Mouse (Mus musculus) hindbrain, postnatal 0 days (tissue): ENCODE results near the gene Stag1. TPM values are rescaled to one million over a fixed set of nuclear protein-coding genes. Genes with fewer than 3 reads are reported as not detected.

Experiments used
- ATAC-seq: fragments of 200-750 bp; cut with Nextera tagmentation; 2 replicates; pipeline ENCODE4 v1.8.0; 2017; ENCODE audit warnings: mild to moderate bottlenecking, moderate TSS enrichment, moderate library complexity
- DNase-seq: peaks from one replicate; pipeline ENCODE4 v3.0.0-alpha.2; 2015; ENCODE audit warnings: low spot score
- H3K27ac ChIP-seq: fragments of 300-500 bp; sonication (generic); 2 replicates; pipeline ENCODE4 v1.5.1; 2014; ENCODE audit warnings: mild to moderate bottlenecking
- H3K27me3 ChIP-seq: fragments of 300-500 bp; sonication (generic); 2 replicates; pipeline ENCODE4 v1.6.1; 2014; ENCODE audit warnings: low read length, mixed read lengths; ENCODE audit not compliant: insufficient read depth
- H3K36me3 ChIP-seq: fragments of 300-500 bp; sonication (generic); 2 replicates; pipeline ENCODE4 v1.6.1; 2014; ENCODE audit warnings: low read length, mixed read lengths; ENCODE audit not compliant: insufficient read depth
- H3K4me1 ChIP-seq: fragments of 300-500 bp; sonication (generic); 2 replicates; pipeline ENCODE4 v1.6.1; 2014; ENCODE audit warnings: antibody characterized with exemption, low read length, mixed read lengths; ENCODE audit not compliant: insufficient read depth
- H3K4me2 ChIP-seq: fragments of 300-500 bp; sonication (generic); 2 replicates; pipeline ENCODE4 v1.6.1; 2014; ENCODE audit warnings: low read depth, mild to moderate bottlenecking, low read length, moderate library complexity, mixed read lengths
- H3K4me3 ChIP-seq: fragments of 300-500 bp; sonication (generic); 2 replicates; pipeline ENCODE4 v1.5.1; 2014; ENCODE audit warnings: low read length
- H3K9ac ChIP-seq: fragments of 300-500 bp; sonication (generic); replicated peaks from 2 replicates; pipeline ENCODE4 v1.6.1; 2014; ENCODE audit warnings: mild to moderate bottlenecking, low read length, moderate library complexity, mixed read lengths
- H3K9me3 ChIP-seq: fragments of 300-500 bp; sonication (generic); 2 replicates; pipeline ENCODE4 v1.6.1; 2016; ENCODE audit warnings: low read length, mixed read lengths
- CTCF ChIP-seq: IDR thresholded peaks from 2 replicates; pipeline ENCODE4 v1.5.1; 2016; ENCODE audit warnings: antibody characterized with exemption, control low read depth, low read depth
- WGBS: fragments of 180-500 bp; shearing (Covaris S2); extraction: QIAGEN DNeasy Blood & Tissue Kit; methylation state at CpG from one replicate; pipeline ENCODE4 v1.1.7; 2014; 5-methylcytosine and 5-hydroxymethylcytosine counted together
- polyA plus RNA-seq: library from polyadenylated mRNA; unstranded; fragments of >200 nt; fragmentation: Nextera tagmentation; extraction: Ambion mirVana; gene quantifications from 2 replicates; pipeline ENCODE4 v1.2.1, GENCODE M21; 2015
- total RNA-seq: library from RNA; depleted of rRNA; stranded (reverse); fragments of >200 nt; gene quantifications from 2 replicates; pipeline ENCODE4 v1.2.3, GENCODE M21; 2014

The Stag1 gene
- total and polyA plus RNA-seq, 2 experiments from 2014 or later, result 26.1 to 33.9 TPM

GRCm38 (mm10) chr9:100663473-100664134, 66.0 kb downstream of the Stag1 start:
- Histone ChIP-seq H3K4me2 (no peak overlapping the region), H3K36me3 (no peaks in the 10 kb centered on the region), H3K27me3 (no peaks in the 10 kb centered on the region), H3K9ac (no peak overlapping the region), H3K9me3 (no peaks in the 10 kb centered on the region), H3K4me1 (no peaks in the 10 kb centered on the region), H3K4me3 (no peak overlapping the region), H3K27ac (no peak overlapping the region)
- DNase-seq, result no peak
- no peak for ATAC-seq
- TF ChIP-seq CTCF, result no peak
- WGBS, result 92% methylated on average over 4 of the region's 4 CpGs

DNA sequence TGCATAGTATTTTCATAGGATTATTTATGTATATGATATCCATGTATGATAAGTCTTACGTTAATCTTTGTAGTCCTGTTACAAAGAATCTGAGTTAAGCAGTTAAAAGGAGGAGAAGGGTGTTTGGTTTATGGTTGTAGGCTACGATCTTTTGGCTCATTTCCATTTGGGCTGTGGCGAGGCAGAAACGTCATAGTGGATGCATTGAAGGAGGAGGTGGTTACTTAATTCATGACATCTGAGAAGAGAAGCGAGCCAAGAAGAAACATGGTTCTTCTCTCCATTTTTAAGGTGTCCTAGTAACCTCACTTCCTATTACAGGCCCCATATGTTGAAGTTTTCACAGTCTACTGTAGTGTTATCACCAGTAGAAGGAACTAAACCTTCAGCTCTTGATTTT, 72.6 kb downstream of the Stag1 start:
- WGBS, result 82% methylated on average over 5 of the region's 5 CpGs
- no peak for TF ChIP-seq CTCF

DNA sequence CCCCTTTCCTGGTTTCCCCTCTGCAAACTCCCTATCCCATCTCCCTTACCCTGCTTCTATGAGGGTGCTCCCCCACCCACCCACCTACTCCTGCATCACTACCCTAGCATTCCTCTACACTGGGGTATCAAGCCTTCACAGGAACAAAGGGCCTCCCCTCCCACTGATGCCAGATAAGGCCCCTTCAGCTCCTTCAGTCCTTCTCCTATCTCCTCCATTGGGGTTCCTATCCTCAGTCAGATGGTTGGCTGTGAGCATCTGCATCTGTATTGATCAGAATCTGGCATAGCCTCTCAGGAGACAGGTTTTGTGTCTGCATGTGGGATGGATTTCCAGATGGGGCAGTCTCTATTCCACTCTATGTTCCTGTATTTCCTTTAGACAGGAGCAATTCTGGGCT, 81.4 kb downstream of the Stag1 start:
- H3K4me1 ChIP-seq, result no peaks in the 10 kb centered on the region
- no peaks in the 10 kb centered on the region for H3K27me3 ChIP-seq
- DNase-seq, result no peak
- no peak for ATAC-seq
- H3K9ac ChIP-seq, result no peak overlapping the region
- no peaks in the 10 kb centered on the region for H3K9me3 ChIP-seq
- no peak overlapping the region for H3K27ac ChIP-seq
- H3K4me3 ChIP-seq, result no peak overlapping the region
- TF ChIP-seq CTCF, result no peak
- H3K4me2 ChIP-seq, result no peak overlapping the region
- H3K36me3 ChIP-seq, result no peaks in the 10 kb centered on the region

More for the DNA sequence above, 72.6 kb downstream of the Stag1 start:
- Histone ChIP-seq H3K9ac (no peak overlapping the region), H3K4me3 (no peak overlapping the region), H3K27ac (no peak overlapping the region), H3K4me1 (no peaks in the 10 kb centered on the region), H3K9me3 (no peaks in the 10 kb centered on the region), H3K36me3 (no peaks in the 10 kb centered on the region), H3K4me2 (no peak overlapping the region), H3K27me3 (no peaks in the 10 kb centered on the region)
- ATAC-seq, result no peak
- DNase-seq, result no peak

GRCm38 (mm10) chr9:100682285-100682684, 84.7 kb downstream of the Stag1 start:
- ATAC-seq (no peak), DNase-seq (no peak)
- TF ChIP-seq CTCF, result no peak
- Histone ChIP-seq H3K9ac (no peak overlapping the region), H3K27ac (no peak overlapping the region), H3K4me3 (no peak overlapping the region), H3K4me2 (no peak overlapping the region), H3K9me3 (no peaks in the 10 kb centered on the region), H3K36me3 (no peaks in the 10 kb centered on the region), H3K4me1 (no peaks in the 10 kb centered on the region; the same call in 1 of the 2 replicates), H3K27me3 (no peaks in the 10 kb centered on the region)

DNA sequence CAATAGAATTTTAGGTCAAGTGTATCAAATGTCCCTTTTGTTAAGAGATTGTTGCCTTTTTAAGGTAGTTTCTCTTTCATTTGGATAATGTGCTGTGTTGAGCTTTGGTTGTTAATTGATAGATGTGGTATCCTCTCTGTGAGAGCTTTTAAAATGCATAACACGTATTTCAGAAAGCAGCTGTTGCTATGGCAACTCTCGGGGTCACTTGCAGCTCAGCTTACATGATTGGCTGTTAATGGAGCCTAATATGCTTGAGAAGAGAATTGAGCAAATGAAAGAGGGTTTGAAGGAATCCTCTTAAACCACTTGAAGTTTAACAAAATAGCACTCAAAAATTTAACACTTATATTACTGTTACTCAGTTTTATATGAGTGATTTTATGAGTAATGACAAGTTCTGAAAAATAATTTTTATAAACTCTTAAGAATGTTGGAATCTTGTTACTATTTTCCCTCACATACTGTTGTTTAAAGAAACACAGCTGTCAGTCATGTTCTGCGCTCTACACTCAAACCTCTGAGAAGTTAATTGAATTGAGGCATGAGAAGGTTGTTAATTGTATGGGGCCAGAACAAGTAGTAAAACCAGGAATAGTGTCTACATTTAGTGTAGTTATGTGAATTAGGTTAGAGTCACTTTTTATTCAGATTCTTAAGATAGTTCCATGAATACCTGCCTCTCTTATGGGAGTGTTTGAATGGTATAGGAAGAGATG, 88.3 kb downstream of the Stag1 start:
- H3K36me3 ChIP-seq, result no peaks in the 10 kb centered on the region
- H3K27ac ChIP-seq, result peak overlapping the region; percentile 67
- ATAC-seq (peak; percentile 91), DNase-seq (peak; percentile 93)
- H3K4me1 ChIP-seq, result no peaks in the 10 kb centered on the region; the same call in 1 of the 2 replicates
- no peaks in the 10 kb centered on the region for H3K9me3 ChIP-seq
- no peak overlapping the region for H3K9ac ChIP-seq
- no peak overlapping the region for H3K4me2 ChIP-seq
- WGBS, result 13% methylated on average over 3 of the region's 3 CpGs
- H3K4me3 ChIP-seq, result no peak overlapping the region
- H3K27me3 ChIP-seq, result no peaks in the 10 kb centered on the region
- no peak for TF ChIP-seq CTCF

DNA sequence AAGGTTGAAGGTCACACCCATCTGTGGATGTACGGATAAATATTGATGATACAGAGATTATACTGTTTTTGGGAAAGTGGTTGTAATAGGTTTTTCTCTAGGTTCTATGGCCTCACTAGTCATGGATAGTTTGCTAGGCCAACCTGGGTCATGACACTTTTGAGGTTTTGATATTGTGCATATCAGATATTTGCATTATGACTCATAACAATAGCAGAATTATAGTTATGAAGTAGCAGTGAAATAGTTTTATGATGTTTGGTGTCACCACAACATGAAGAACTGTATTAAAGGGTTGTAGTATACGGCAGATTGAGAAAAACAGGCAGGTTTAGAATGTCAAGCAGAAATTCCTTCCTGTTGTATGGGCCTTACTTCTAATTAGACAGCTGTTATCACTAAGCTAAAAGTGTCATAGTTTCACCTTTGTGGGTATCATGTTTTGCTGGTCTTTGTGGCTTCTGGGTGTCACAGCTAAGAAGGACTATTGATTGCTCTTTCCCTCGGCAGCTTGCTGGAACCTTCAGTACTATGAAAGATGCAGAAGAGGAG, 92.2 kb downstream of the Stag1 start:
- Histone ChIP-seq H3K27ac (no peak overlapping the region), H3K36me3 (no peaks in the 10 kb centered on the region), H3K4me1 (no peaks in the 10 kb centered on the region; the same call in 1 of the 2 replicates), H3K4me2 (no peak overlapping the region), H3K9ac (no peak overlapping the region), H3K9me3 (no peaks in the 10 kb centered on the region), H3K27me3 (no peaks in the 10 kb centered on the region), H3K4me3 (no peak overlapping the region)
- ATAC-seq (no peak), DNase-seq (no peak)
- TF ChIP-seq CTCF, result no peak
- WGBS, result 93% methylated on average over 3 of the region's 3 CpGs

- H3K27ac ChIP-seq, result no peak overlapping the region
- no peaks in the 10 kb centered on the region for H3K4me1 ChIP-seq
- TF ChIP-seq CTCF, result no peak
- no peak overlapping the region for H3K4me3 ChIP-seq
- no peaks in the 10 kb centered on the region for H3K36me3 ChIP-seq
- no peak overlapping the region for H3K9ac ChIP-seq
- no peak for DNase-seq
- 93% methylated on average over 1 of the region's 1 CpGs for WGBS
- H3K4me2 ChIP-seq, result no peak overlapping the region
- H3K27me3 ChIP-seq, result no peaks in the 10 kb centered on the region
- ATAC-seq, result no peak
- H3K9me3 ChIP-seq, result no peaks in the 10 kb centered on the region
These were observed 94.6 kb downstream of the Stag1 start for GRCm38 (mm10) chr9:100692239-100692638.
